Mouse (Mus musculus) neural tube, embryonic 12.5 days (tissue): Measurements from ENCODE around the gene Rbbp6. TPM values are rescaled to one million over a fixed set of nuclear protein-coding genes. Genes with fewer than 3 reads are reported as not detected.

ENCODE experiments used
- ATAC-seq: fragments of 200-750 bp; cut with Nextera tagmentation; 2 replicates; pipeline ENCODE4 v1.8.0; 2017; ENCODE audit warnings: low read depth, mild to moderate bottlenecking, moderate TSS enrichment, moderate library complexity; ENCODE audit not compliant: low FRiP score
- H3K27ac ChIP-seq: fragments of 300-500 bp; sonication (generic); 2 replicates; pipeline ENCODE4 v1.5.1; 2016
- H3K27me3 ChIP-seq: fragments of 300-500 bp; sonication (generic); replicated peaks from 2 replicates; pipeline ENCODE4 v1.6.1; 2016; ENCODE audit warnings: mild to moderate bottlenecking
- H3K36me3 ChIP-seq: fragments of 300-500 bp; sonication (generic); 2 replicates; pipeline ENCODE4 v1.6.1; 2016; ENCODE audit warnings: mild to moderate bottlenecking
- H3K4me1 ChIP-seq: fragments of 300-500 bp; sonication (generic); 2 replicates; pipeline ENCODE4 v1.6.1; 2016
- H3K4me2 ChIP-seq: fragments of 300-500 bp; sonication (generic); replicated peaks from 2 replicates; pipeline ENCODE4 v1.6.1; 2016; ENCODE audit warnings: mild to moderate bottlenecking
- H3K4me3 ChIP-seq: fragments of 300-500 bp; sonication (generic); 2 replicates; pipeline ENCODE4 v1.5.1; 2016
- H3K9ac ChIP-seq: fragments of 300-500 bp; sonication (generic); 2 replicates; pipeline ENCODE4 v1.6.1; 2016; ENCODE audit warnings: mild to moderate bottlenecking
- H3K9me3 ChIP-seq: fragments of 300-500 bp; sonication (generic); 2 replicates; pipeline ENCODE4 v1.6.1; 2016; ENCODE audit warnings: mild to moderate bottlenecking
- WGBS: fragments of 180-500 bp; shearing (Covaris S2); methylation state at CpG from one replicate; pipeline ENCODE4 v1.1.7; 2016; 5-methylcytosine and 5-hydroxymethylcytosine counted together
- polyA plus RNA-seq: library from polyadenylated mRNA; unstranded; fragments of >200 nt; fragmentation: Nextera tagmentation; extraction: Ambion mirVana; gene quantifications from 2 replicates; pipeline ENCODE4 v1.2.1, GENCODE M21; 2016

Gene Rbbp6
- polyA plus RNA-seq, 1 experiment from 2014 or later: 31.9 TPM

DNA sequence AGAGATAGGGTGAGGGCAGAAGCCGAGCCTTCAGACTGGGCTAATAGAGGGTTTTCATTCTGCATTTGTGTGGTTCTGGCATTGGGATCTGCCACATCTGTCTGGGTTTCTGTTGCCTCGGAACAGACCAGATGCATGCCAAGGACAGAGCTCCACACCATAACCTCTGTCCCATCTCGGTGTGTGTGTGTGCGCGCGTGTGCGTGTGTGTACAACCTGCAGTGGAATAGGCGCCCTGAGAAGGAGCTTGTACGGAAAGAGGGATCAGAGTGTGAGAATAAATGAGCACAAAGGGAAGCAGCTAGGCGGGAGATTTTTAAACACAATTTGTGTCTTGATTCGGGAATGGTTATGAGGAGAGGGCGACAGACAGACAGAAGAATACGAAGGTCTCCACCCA is 64.8 kb downstream of the Rbbp6 start:
- WGBS: 17% methylated on average over 13 of the region's 13 CpGs
- H3K36me3 ChIP-seq: no peaks in the 10 kb centered on the region
- no peaks in the 10 kb centered on the region for H3K27me3 ChIP-seq
- H3K27ac ChIP-seq: peak overlapping the region; percentile 70; the same call in 1 of the 2 replicates
- H3K4me2 ChIP-seq: peak overlapping the region; percentile 58
- peak overlapping the region; percentile 33 for H3K4me3 ChIP-seq
- peak overlapping the region; percentile 48; the same call in 1 of the 2 replicates for H3K9ac ChIP-seq
- ATAC-seq: peak; percentile 39
- no peaks in the 10 kb centered on the region for H3K9me3 ChIP-seq
- H3K4me1 ChIP-seq: peaks cover 20% of the 10 kb centered on the region

DNA sequence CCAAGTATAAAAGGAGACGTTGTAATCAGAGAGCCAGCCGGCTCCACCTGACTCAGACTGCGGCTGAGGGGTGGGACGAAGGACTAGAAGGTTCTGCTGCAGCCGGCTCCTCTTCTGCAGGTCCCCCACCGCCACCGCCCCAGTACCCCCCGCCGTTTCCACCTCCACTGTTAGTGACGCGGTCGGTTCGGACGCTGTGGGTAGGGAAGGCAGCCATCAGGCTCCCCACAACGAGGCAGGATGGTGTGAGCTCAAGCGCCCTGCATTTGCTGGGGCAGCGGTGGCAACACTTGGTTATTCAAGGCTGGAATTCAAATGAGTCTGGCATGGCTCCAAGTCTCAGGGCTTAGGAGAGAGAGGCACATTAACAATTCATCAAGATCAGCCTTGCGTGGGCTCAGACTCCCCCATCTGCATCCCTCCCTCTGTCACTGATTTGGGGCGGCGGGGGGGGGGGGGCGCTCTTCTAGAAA is 65.3 kb downstream of the Rbbp6 start:
- peak; percentile 85 for ATAC-seq
- peak overlapping the region; percentile 33 for H3K4me3 ChIP-seq
- peaks cover 20% of the 10 kb centered on the region for H3K4me1 ChIP-seq
- WGBS: under 1% methylated on average over 21 of the region's 21 CpGs
- peak overlapping the region; percentile 48 for H3K9ac ChIP-seq
- H3K27me3 ChIP-seq: no peaks in the 10 kb centered on the region
- H3K9me3 ChIP-seq: no peaks in the 10 kb centered on the region
- no peaks in the 10 kb centered on the region for H3K36me3 ChIP-seq
- peak overlapping the region; percentile 70 for H3K27ac ChIP-seq
- H3K4me2 ChIP-seq: peak overlapping the region; percentile 58

DNA sequence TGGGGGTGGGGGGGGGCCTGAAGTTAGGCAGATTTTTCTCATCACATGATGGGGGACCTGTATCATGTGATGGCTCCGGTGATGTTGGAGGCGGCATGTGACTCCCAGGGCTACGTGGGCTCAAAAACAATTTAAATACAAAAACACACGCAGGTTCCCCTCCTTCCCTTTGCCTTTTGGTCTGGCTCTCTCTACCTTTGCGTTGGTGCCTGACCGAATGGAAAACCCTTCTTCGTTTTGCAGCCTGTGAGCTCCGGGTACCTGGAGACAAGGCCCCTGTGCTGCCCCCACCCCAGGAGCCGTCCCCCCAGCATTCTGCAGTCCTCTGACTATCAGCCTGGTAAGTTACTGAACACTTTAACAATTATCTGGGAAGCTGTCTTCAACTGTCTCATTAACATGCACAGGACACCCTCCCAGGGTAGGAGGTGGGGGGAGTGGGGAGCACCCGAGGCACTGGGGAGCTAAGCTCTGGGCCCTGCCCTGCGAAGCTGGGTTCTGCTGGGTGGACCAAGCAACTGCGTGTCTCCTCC is 65.8 kb downstream of the Rbbp6 start:
- Histone ChIP-seq H3K4me3 (peak overlapping the region; percentile 33), H3K9ac (peak overlapping the region; percentile 48), H3K36me3 (no peaks in the 10 kb centered on the region), H3K27ac (0 out of 2 replicates have a peak overlapping the region, but pooled peaks have one; percentile 70), H3K4me1 (peaks cover 20% of the 10 kb centered on the region), H3K9me3 (no peaks in the 10 kb centered on the region), H3K27me3 (no peaks in the 10 kb centered on the region), H3K4me2 (peak overlapping the region; percentile 58)
- peak; percentile 86 for ATAC-seq
- 5% methylated on average over 12 of the region's 12 CpGs for WGBS

DNA sequence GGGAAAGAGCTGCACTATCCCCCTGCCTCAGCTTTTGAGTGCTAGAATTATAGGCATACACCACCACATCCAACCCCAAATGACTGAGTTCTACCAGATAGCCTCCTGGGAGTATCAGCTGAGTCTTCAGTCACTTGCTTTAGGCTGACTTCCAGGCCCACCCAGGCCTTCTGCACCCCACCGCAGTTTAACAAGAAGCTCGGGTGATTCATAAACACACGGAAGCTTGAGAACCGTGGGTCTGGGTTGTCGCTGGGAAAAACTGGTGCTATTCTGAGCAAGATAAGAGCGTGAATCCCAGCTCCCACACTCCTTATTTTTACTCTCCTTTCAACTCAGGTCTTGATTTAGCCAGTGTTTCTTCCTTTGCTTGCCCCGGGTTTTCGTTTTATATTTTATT is 69.8 kb downstream of the Rbbp6 start:
- Histone ChIP-seq H3K4me2 (no peak overlapping the region), H3K27me3 (no peaks in the 10 kb centered on the region), H3K4me3 (no peak overlapping the region), H3K36me3 (no peaks in the 10 kb centered on the region), H3K27ac (no peak overlapping the region), H3K9ac (no peak overlapping the region), H3K9me3 (no peaks in the 10 kb centered on the region), H3K4me1 (peaks cover 13% of the 10 kb centered on the region)
- ATAC-seq: no peak
- WGBS: 91% methylated on average over 8 of the region's 8 CpGs

DNA sequence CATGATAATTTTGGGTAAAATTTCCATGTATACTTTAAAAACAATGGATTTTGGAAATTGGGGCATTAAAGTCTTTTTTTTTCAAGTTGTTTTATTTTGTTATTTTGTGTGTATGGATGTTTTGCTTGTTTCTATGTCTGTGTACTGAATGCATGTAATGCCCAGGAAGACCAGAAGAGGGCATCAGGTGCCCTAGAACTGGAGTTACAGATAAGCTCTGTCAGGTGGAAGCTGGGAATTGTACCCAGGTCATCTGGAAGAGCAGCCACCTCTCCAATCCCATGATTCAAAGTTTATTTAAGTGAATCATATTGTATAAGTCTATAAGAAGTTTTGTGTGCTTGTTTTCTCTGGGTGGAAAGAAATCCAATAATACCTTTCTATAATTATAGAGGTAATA is 73.8 kb downstream of the Rbbp6 start:
- no peak for ATAC-seq

DNA sequence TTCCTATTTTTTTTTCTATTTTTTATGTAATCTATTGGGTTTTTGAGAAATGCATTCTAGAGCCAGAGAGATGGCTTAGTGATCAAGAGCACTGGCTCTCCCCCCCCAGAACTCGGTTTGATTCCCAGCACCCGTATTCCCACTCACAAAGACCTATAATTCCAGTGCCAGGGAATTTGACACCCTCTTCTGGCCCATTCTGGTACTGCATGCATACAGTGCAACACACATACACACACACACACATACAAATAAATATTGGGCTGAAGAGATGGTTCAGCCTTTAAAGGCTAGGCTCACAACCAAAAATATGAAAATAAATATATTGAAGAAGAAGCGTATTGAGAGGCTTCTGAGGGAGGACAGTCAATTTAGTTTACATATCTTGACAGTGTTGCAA is 79.7 kb downstream of the Rbbp6 start:
- WGBS: 93% methylated on average over 3 of the region's 3 CpGs
- Histone ChIP-seq H3K4me2 (no peak overlapping the region), H3K36me3 (no peaks in the 10 kb centered on the region), H3K4me1 (no peaks in the 10 kb centered on the region), H3K4me3 (no peak overlapping the region), H3K9me3 (no peaks in the 10 kb centered on the region), H3K9ac (no peak overlapping the region), H3K27ac (no peak overlapping the region), H3K27me3 (no peaks in the 10 kb centered on the region)
- no peak for ATAC-seq

More for the DNA sequence above, 73.8 kb downstream of the Rbbp6 start:
- Histone ChIP-seq H3K27ac (no peak overlapping the region), H3K9ac (no peak overlapping the region), H3K4me1 (no peaks in the 10 kb centered on the region), H3K4me2 (no peak overlapping the region), H3K9me3 (no peaks in the 10 kb centered on the region), H3K36me3 (no peaks in the 10 kb centered on the region), H3K4me3 (no peak overlapping the region), H3K27me3 (no peaks in the 10 kb centered on the region)

DNA sequence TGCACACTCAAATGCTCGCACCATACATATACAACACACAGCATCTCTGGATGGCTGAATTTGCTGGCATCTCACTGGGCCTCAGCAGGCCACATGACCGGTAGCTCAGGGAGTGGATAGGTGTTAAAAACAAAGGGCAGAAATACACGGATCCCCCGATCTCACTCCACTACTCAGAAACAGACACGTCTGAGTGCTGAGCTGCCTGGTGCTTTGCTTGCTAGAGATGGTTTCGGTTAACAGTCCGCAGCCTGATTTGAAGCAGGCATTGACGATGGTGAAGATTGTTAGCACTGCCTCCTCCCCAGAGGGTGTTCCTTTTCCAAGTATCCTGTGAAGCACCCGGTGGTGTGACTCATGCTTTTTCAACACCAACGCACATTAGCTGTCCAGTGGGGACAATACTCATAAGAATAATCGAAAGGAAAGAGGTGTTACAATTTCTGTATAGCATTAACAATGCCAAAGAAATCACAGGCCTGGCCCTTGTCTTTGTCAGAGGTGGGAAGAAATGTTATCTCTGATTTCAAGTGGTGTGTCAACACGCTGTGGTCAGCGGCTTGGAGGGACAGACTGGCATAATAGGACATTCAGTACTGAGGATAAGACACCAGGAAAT is 81.1 kb downstream of the Rbbp6 start:
- H3K27ac ChIP-seq: no peak overlapping the region
- no peak for ATAC-seq
- no peaks in the 10 kb centered on the region for H3K27me3 ChIP-seq
- H3K9me3 ChIP-seq: no peaks in the 10 kb centered on the region
- H3K9ac ChIP-seq: no peak overlapping the region
- H3K4me3 ChIP-seq: no peak overlapping the region
- H3K4me1 ChIP-seq: no peaks in the 10 kb centered on the region
- no peaks in the 10 kb centered on the region for H3K36me3 ChIP-seq
- 85% methylated on average over 13 of the region's 13 CpGs for WGBS
- no peak overlapping the region for H3K4me2 ChIP-seq

Other genes with a start within 250 kb of the Rbbp6 start
- 75.3 and 79.0 TPM in 2 replicates for gene Tnrc6a, start 158.2 kb downstream of the Rbbp6 start, polyA plus RNA-seq
- 0.16 TPM in 1 of 2 replicates, not detected in the other for gene Slc5a11, start 249.1 kb downstream of the Rbbp6 start, polyA plus RNA-seq